Mouse (Mus musculus) cerebellum, adult 8-10 months (tissue): ENCODE measurements around the gene Bud23.
A peak's percentile ranks its signal among the peaks of the same experiment; 100 is the strongest.

Experiments
- DNase-seq: peaks from one replicate; pipeline ENCODE4 v3.0.0; 2022

The Bud23 gene

GRCm38 (mm10) chr5:135016224-135016759, 48.5 kb downstream of the Bud23 start:
- DNase-seq = no peak

- peak; percentile 88 for DNase-seq
These were observed 49.3 kb downstream of the Bud23 start for GRCm38 (mm10) chr5:135015497-135015896.

GRCm38 (mm10) chr5:135012671-135013441, 51.9 kb downstream of the Bud23 start:
- DNase-seq = peak; percentile 83

GRCm38 (mm10) chr5:135011809-135012613, 52.7 kb downstream of the Bud23 start:
- DNase-seq = no peak

GRCm38 (mm10) chr5:135010841-135011743, 53.7 kb downstream of the Bud23 start:
- DNase-seq = peak; percentile 37

- DNase-seq = peak; percentile 36
These were observed 54.4 kb downstream of the Bud23 start for GRCm38 (mm10) chr5:135010320-135010709.

GRCm38 (mm10) chr5:135009590-135010319, 55.0 kb downstream of the Bud23 start:
- peak; percentile 89 for DNase-seq

GRCm38 (mm10) chr5:135008671-135009589, 55.8 kb downstream of the Bud23 start, which contains the start of gene Abhd11:
Abhd11 (plus strand) TSS chr5:135009152.
- DNase-seq = peak; percentile 96

- no peak for DNase-seq
These were observed 56.8 kb downstream of the Bud23 start for GRCm38 (mm10) chr5:135007802-135008571.
